Mouse (Mus musculus): ENCODE results near the gene Trim15. TPM values are rescaled to one million over a fixed set of nuclear protein-coding genes. Genes with fewer than 3 reads are reported as not detected.
A peak's percentile ranks its signal among the peaks of the same experiment; 100 is the strongest.

Trim15 gene
- polyA plus RNA-seq, 1 experiment from 2014 or later: 0.14 TPM

DNA sequence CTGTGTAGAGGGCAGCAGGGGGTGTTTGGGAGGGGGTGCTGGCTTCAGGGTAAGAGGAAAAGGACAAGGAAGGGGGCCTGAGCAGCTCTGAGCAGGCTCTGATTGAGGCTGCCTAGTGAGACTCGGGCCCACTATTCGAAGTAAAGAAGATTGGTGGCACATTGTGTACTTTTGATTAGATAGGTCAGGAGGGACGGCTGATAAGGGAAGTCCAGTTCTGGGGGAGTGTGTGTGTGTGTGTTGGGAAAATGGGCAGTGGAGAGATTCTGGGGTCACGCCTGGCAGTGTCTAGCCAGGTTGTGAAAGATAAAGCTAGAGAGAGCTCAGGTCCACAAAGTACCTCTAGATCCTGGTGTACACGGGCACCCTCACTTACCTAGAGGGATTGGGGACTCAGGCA is 15.4 kb downstream of the Trim15 start:
- H3K36me3 ChIP-seq (ENCODE audit: control insufficient read depth, insufficient read depth, low read length): peaks cover 16% of the 10 kb centered on the region
- 59% methylated on average over 5 of the region's 5 CpGs for WGBS
- ATAC-seq (ENCODE audit: low read depth): no peak

DNA sequence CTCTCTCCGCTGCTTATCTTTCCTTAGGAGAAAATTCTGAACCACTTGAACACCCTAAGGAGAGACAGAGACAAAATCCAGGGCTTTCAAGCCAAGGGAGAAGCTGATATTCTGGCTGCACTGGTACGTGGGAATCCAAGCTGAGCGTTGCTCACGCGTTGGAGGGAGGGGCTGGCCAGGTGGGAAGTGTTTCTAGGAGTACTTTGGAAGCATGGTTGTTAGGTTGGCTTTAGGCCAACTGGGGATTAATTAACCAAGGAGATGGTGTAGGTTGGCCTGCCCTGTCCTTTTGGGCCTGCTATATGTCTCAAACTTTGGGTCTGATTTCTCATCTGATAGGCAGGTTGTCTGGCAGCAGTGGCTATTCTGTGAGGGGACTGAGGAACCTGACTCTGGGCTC is 15.8 kb downstream of the Trim15 start:
- H3K27me3 ChIP-seq (ENCODE audit: control insufficient read depth, insufficient read depth, low read depth, low read length): no peaks in the 10 kb centered on the region
- ATAC-seq (ENCODE audit: low read depth): no peak; the same call in 1 of the 2 replicates
- H3K9me3 ChIP-seq (ENCODE audit: control insufficient read depth, low read length): no peaks in the 10 kb centered on the region
- H3K9ac ChIP-seq (ENCODE audit: low read length): no peak overlapping the region
- peaks cover 7% of the 10 kb centered on the region; the same call in 1 of the 2 replicates for H3K4me1 ChIP-seq (replicated peaks; ENCODE audit: control insufficient read depth, insufficient read depth, low read length)
- H3K4me2 ChIP-seq (ENCODE audit: low read depth, low read length): no peak overlapping the region
- H3K4me3 ChIP-seq (ENCODE audit: low read length): no peak overlapping the region
- WGBS: 65% methylated on average over 5 of the region's 5 CpGs
- no peak overlapping the region for H3K27ac ChIP-seq (ENCODE audit: low read length)
- H3K36me3 ChIP-seq (ENCODE audit: control insufficient read depth, insufficient read depth, low read length): peaks cover 12% of the 10 kb centered on the region

More for the DNA sequence above, 15.4 kb downstream of the Trim15 start:
- Histone ChIP-seq H3K4me1 (replicated peaks; ENCODE audit: control insufficient read depth, insufficient read depth, low read length) (peaks cover 7% of the 10 kb centered on the region; the same call in 1 of the 2 replicates), H3K4me2 (ENCODE audit: low read depth, low read length) (no peak overlapping the region), H3K9me3 (ENCODE audit: control insufficient read depth, low read length) (no peaks in the 10 kb centered on the region), H3K4me3 (ENCODE audit: low read length) (no peak overlapping the region), H3K27ac (ENCODE audit: low read length) (no peak overlapping the region), H3K9ac (ENCODE audit: low read length) (no peak overlapping the region), H3K27me3 (ENCODE audit: control insufficient read depth, insufficient read depth, low read depth, low read length) (no peaks in the 10 kb centered on the region)

DNA sequence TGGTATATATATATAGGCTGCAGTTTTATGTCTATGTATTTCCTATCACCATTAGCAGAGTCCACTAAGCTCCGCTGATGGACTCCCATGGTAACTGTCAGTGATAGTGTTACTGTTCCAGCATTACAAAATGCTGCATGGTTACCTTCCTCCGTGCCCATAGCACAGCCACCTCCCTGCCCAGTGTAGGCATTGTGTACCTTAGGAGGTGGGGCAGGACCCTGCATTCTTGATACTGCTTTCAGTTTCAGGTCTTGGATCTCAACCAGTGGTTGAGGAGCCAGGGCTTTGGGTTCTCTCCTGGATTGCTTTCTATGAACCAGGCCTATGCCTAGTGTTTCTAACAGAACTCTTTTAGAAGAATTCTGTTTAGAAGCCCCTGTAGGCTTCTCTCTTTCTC is 17.0 kb downstream of the Trim15 start:
- Histone ChIP-seq H3K9me3 (ENCODE audit: control insufficient read depth, low read length) (no peaks in the 10 kb centered on the region), H3K4me1 (replicated peaks; ENCODE audit: control insufficient read depth, insufficient read depth, low read length) (peaks cover 7% of the 10 kb centered on the region; the same call in 1 of the 2 replicates), H3K4me2 (ENCODE audit: low read depth, low read length) (no peak overlapping the region), H3K4me3 (ENCODE audit: low read length) (no peak overlapping the region), H3K27me3 (ENCODE audit: control insufficient read depth, insufficient read depth, low read depth, low read length) (no peaks in the 10 kb centered on the region), H3K9ac (ENCODE audit: low read length) (no peak overlapping the region), H3K36me3 (ENCODE audit: control insufficient read depth, insufficient read depth, low read length) (peaks cover 10% of the 10 kb centered on the region), H3K27ac (ENCODE audit: low read length) (no peak overlapping the region)
- 76% methylated on average over 2 of the region's 2 CpGs for WGBS
- ATAC-seq (ENCODE audit: low read depth): peak; percentile 72

DNA sequence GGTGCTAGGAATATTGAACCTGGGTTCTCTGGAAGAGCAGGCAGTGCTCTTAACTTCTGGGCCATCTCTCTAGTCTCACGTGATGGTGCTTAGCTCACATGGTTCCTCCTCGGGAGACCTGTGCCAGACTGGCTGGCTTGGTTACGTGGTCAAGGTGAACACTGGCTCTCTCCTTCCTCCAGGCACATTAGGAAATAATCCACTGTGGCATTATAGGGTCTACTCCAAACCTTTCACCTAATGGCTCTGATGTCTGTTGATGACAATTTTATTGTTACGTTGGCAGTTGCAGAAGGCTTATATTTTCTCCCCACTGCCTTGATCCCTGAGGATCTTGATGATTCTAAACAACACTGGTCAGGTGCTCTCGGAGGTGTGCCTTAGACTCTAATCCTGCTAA is 18.1 kb downstream of the Trim15 start:
- Histone ChIP-seq H3K27me3 (ENCODE audit: control insufficient read depth, insufficient read depth, low read depth, low read length) (no peaks in the 10 kb centered on the region), H3K36me3 (ENCODE audit: control insufficient read depth, insufficient read depth, low read length) (peaks cover 5% of the 10 kb centered on the region; the same call in 1 of the 2 replicates), H3K9me3 (ENCODE audit: control insufficient read depth, low read length) (no peaks in the 10 kb centered on the region), H3K4me1 (replicated peaks; ENCODE audit: control insufficient read depth, insufficient read depth, low read length) (peaks cover 11% of the 10 kb centered on the region; the same call in 1 of the 2 replicates), H3K4me3 (ENCODE audit: low read length) (no peak overlapping the region), H3K4me2 (ENCODE audit: low read depth, low read length) (no peak overlapping the region), H3K9ac (ENCODE audit: low read length) (no peak overlapping the region), H3K27ac (ENCODE audit: low read length) (no peak overlapping the region)
- WGBS: 79% methylated on average over 5 of the region's 5 CpGs
- no peak for ATAC-seq (ENCODE audit: low read depth)

DNA sequence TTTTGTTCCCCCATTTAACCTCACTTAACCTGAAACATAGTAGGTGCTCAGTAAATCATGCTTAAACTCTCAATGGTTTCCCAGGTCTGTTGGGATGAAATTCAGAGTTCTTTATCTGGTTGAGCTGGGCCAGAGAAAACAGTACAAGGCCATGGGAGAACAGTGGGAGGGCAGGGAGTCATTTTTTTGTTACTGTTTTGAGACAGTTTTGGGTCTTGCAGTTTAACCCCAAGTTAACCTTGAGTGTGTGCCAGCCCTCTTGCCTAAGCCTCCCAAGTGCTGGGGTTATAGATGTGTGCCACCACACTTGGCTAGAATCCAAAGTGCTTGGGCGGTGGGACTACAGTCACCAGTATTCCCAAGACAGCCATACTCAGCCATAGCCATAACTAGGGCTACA is 22.3 kb downstream of the Trim15 start:
- Histone ChIP-seq H3K9me3 (ENCODE audit: control insufficient read depth, low read length) (no peaks in the 10 kb centered on the region), H3K36me3 (ENCODE audit: control insufficient read depth, insufficient read depth, low read length) (no peaks in the 10 kb centered on the region), H3K9ac (ENCODE audit: low read length) (no peak overlapping the region), H3K27me3 (ENCODE audit: control insufficient read depth, insufficient read depth, low read depth, low read length) (no peaks in the 10 kb centered on the region), H3K4me3 (ENCODE audit: low read length) (no peak overlapping the region), H3K27ac (ENCODE audit: low read length) (no peak overlapping the region), H3K4me1 (replicated peaks; ENCODE audit: control insufficient read depth, insufficient read depth, low read length) (peaks cover 6% of the 10 kb centered on the region; the same call in 1 of the 2 replicates), H3K4me2 (ENCODE audit: low read depth, low read length) (no peak overlapping the region)
- 45% methylated on average over 1 of the region's 1 CpGs for WGBS
- ATAC-seq (ENCODE audit: low read depth): no peak

DNA sequence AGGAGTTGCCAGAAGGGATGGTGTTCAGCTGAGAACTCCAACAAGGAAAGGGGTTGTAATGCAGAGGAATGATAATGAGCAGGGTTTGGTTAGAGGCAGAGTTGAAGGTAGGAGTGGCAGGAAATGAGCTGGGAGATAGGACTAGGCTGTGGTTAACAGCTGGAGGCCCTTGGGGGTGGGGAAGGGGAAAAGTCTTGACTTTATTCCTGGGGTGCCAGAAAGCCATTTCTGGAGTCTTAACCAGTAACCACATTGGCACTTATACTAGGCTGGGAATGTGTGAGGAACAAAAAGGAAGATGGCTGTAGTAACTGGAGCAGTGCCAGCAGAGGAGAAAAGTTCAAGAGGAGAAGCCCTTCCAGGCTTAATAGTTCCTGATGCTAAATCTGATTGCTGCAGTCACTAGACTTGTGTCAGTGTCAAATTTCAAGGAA is 22.7 kb downstream of the Trim15 start:
- no peak overlapping the region for H3K4me3 ChIP-seq (ENCODE audit: low read length)
- no peaks in the 10 kb centered on the region for H3K9me3 ChIP-seq (ENCODE audit: control insufficient read depth, low read length)
- H3K27me3 ChIP-seq (ENCODE audit: control insufficient read depth, insufficient read depth, low read depth, low read length): no peaks in the 10 kb centered on the region
- H3K4me2 ChIP-seq (ENCODE audit: low read depth, low read length): no peak overlapping the region
- H3K36me3 ChIP-seq (ENCODE audit: control insufficient read depth, insufficient read depth, low read length): no peaks in the 10 kb centered on the region
- H3K9ac ChIP-seq (ENCODE audit: low read length): no peak overlapping the region
- H3K4me1 ChIP-seq (replicated peaks; ENCODE audit: control insufficient read depth, insufficient read depth, low read length): peaks cover 6% of the 10 kb centered on the region; the same call in 1 of the 2 replicates
- no peak for ATAC-seq (ENCODE audit: low read depth)
- H3K27ac ChIP-seq (ENCODE audit: low read length): no peak overlapping the region

DNA sequence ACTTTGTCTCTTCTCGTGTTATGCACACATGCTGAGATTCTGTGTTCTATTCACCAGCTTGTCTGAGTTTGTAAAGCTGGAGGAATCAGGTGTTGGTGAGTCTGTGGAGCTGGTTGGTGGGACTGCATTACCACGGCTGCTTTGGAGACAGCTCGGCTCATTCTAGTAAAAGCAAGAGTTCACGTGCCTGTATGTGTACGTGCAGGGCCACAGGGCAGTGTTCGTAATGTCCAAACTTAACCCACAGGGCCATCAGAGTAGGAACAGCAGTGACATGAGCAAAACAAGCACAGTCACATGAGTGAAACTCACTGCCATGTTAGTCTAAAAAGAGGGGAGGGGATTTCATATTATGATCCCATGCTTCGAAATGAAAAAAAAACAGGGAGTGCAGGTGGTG is 23.3 kb downstream of the Trim15 start:
- no peaks in the 10 kb centered on the region for H3K9me3 ChIP-seq (ENCODE audit: control insufficient read depth, low read length)
- no peak overlapping the region for H3K27ac ChIP-seq (ENCODE audit: low read length)
- no peaks in the 10 kb centered on the region for H3K27me3 ChIP-seq (ENCODE audit: control insufficient read depth, insufficient read depth, low read depth, low read length)
- H3K4me2 ChIP-seq (ENCODE audit: low read depth, low read length): no peak overlapping the region
- WGBS: 77% methylated on average over 7 of the region's 7 CpGs
- no peaks in the 10 kb centered on the region for H3K36me3 ChIP-seq (ENCODE audit: control insufficient read depth, insufficient read depth, low read length)
- peaks cover 6% of the 10 kb centered on the region; the same call in 1 of the 2 replicates for H3K4me1 ChIP-seq (replicated peaks; ENCODE audit: control insufficient read depth, insufficient read depth, low read length)
- H3K4me3 ChIP-seq (ENCODE audit: low read length): no peak overlapping the region
- H3K9ac ChIP-seq (ENCODE audit: low read length): no peak overlapping the region
- ATAC-seq (ENCODE audit: low read depth): no peak

DNA sequence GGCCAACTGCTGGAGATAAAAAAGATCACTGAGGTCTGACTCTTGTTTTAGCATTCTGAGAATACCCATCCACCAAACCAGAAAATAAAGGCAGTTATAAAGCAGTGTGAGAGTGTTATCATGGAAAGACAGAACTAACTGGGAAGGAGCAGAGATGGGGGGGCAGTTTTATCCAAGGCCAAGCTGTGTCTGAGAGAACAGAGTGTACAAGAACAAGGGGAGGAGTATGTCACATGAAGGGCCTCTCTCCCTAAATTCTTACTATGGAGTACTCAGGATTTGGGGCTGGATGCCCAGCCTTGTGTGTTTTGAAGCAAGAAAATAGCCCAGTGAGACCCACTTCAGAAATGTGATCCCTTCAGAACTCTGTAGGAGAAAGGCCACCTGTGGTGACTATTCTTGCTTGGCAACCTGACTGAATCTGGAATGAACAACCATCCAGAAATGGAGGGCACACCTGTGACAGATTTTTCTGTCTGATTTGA is 26.0 kb downstream of the Trim15 start:
- Histone ChIP-seq H3K27ac (ENCODE audit: low read length) (no peak overlapping the region), H3K9ac (ENCODE audit: low read length) (no peak overlapping the region), H3K4me1 (replicated peaks; ENCODE audit: control insufficient read depth, insufficient read depth, low read length) (peaks cover 15% of the 10 kb centered on the region; the same call in 1 of the 2 replicates), H3K4me3 (ENCODE audit: low read length) (no peak overlapping the region), H3K9me3 (ENCODE audit: control insufficient read depth, low read length) (no peaks in the 10 kb centered on the region), H3K27me3 (ENCODE audit: control insufficient read depth, insufficient read depth, low read depth, low read length) (no peaks in the 10 kb centered on the region), H3K36me3 (ENCODE audit: control insufficient read depth, insufficient read depth, low read length) (no peaks in the 10 kb centered on the region), H3K4me2 (ENCODE audit: low read depth, low read length) (no peak overlapping the region)
- ATAC-seq (ENCODE audit: low read depth): no peak

DNA sequence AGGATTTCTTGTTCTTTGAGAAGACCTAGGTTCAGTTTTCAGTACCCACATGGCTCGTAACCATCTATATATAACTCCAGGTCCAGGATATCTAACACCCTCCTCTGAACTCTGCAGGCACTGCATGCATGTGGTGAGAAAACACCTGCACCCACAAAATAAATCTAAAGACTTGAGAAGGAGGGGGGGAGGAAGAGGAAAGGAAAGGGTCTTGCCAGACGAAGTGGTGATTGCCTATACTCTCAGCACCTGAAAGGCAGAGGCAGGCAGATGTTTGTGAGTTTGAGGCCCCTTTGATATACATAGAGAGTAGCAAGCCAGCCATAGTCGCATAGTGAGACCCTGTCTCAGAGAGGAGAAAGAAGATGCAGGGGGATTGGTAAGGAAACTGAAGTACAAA is 27.1 kb downstream of the Trim15 start:
- WGBS: 69% methylated on average over 3 of the region's 3 CpGs
- no peak overlapping the region for H3K4me3 ChIP-seq (ENCODE audit: low read length)
- no peak for ATAC-seq (ENCODE audit: low read depth)

DNA sequence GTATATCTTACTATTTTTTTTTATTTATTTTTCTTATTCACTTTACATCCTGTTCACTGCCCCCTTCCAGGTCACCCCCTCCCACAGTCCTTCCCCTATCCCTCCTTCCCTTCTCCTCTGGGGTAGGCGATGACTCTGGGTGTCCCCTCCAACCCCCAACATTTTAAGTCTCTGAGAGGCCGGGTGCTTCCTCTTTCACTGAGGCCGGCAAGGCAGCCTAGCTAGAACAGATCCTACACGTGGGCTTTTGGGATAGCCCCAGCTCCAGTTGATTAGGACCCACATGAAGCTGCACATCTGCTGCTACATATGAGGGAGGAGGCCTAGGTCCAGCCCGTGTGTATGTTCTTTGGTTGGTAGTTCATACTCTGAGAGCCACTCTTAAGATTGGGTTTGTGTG is 28.0 kb downstream of the Trim15 start:
- Histone ChIP-seq H3K36me3 (ENCODE audit: control insufficient read depth, insufficient read depth, low read length) (no peaks in the 10 kb centered on the region), H3K4me2 (ENCODE audit: low read depth, low read length) (no peak overlapping the region), H3K4me1 (replicated peaks; ENCODE audit: control insufficient read depth, insufficient read depth, low read length) (peaks cover 16% of the 10 kb centered on the region; the same call in 1 of the 2 replicates), H3K9ac (ENCODE audit: low read length) (no peak overlapping the region), H3K4me3 (ENCODE audit: low read length) (no peak overlapping the region), H3K27ac (ENCODE audit: low read length) (no peak overlapping the region), H3K9me3 (ENCODE audit: control insufficient read depth, low read length) (no peaks in the 10 kb centered on the region), H3K27me3 (ENCODE audit: control insufficient read depth, insufficient read depth, low read depth, low read length) (no peaks in the 10 kb centered on the region)
- ATAC-seq (ENCODE audit: low read depth): no peak
- WGBS: 76% methylated on average over 5 of the region's 5 CpGs

More for the DNA sequence above, 27.1 kb downstream of the Trim15 start:
- no peaks in the 10 kb centered on the region for H3K27me3 ChIP-seq (ENCODE audit: control insufficient read depth, insufficient read depth, low read depth, low read length)
- H3K27ac ChIP-seq (ENCODE audit: low read length): no peak overlapping the region
- no peaks in the 10 kb centered on the region for H3K36me3 ChIP-seq (ENCODE audit: control insufficient read depth, insufficient read depth, low read length)
- no peak overlapping the region for H3K9ac ChIP-seq (ENCODE audit: low read length)
- no peaks in the 10 kb centered on the region for H3K9me3 ChIP-seq (ENCODE audit: control insufficient read depth, low read length)
- peaks cover 19% of the 10 kb centered on the region; the same call in 1 of the 2 replicates for H3K4me1 ChIP-seq (replicated peaks; ENCODE audit: control insufficient read depth, insufficient read depth, low read length)
- H3K4me2 ChIP-seq (ENCODE audit: low read depth, low read length): no peak overlapping the region
